ENCODE assay signal across 8 mouse cellular contexts in the genomic region with DNA sequence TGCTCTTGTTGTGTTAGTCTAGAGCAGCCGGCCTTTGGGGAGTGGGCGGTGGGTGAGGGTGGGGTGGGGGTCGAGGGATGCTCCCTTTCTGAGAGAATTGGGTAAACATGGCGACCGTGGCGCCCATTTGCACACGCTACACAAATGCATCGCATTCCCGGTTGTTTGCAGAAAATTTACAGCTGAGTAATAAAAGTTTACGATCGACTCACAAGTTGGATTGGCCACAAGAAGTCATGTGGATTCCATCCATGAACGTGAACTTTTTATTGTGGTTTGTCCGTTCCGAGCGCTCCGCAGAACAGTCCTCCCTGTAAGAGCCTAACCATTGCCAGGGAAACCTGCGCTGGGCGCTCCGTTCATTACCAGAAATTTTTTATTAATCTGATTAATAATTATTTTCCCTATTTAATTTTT. TPM values are rescaled to one million over a fixed set of nuclear protein-coding genes. Genes with fewer than 3 reads are reported as not detected.
A peak's percentile ranks its signal among the peaks of the same experiment; 100 is the strongest.
DNase-seq lines count a peak whose midpoint lies in the region; ATAC-seq and TF ChIP-seq lines count a peak whose summit lies in the region.

A gene (plus strand): TSS at position 319 of the 417 bp plus-strand sequence.

- no peak for ATAC-seq in embryonic facial prominence, embryonic 15.5 days (ENCODE audit: insufficient number of reproducible peaks, low FRiP score, low TSS enrichment, low read depth)
- peak; percentile 62 for ATAC-seq in kidney, embryonic 15.5 days (replicated peaks; ENCODE audit: low FRiP score)
- no peak for ATAC-seq in midbrain, postnatal 0 days (ENCODE audit: low FRiP score)

- H3K9me3 ChIP-seq in embryonic facial prominence, embryonic 15.5 days (replicated peaks), result no peaks in the 10 kb centered on the region
- H3K9me3 ChIP-seq in kidney, embryonic 15.5 days (replicated peaks), result no peaks in the 10 kb centered on the region
- no peaks in the 10 kb centered on the region for H3K9me3 ChIP-seq in midbrain, postnatal 0 days (ENCODE audit: low read length)

- 2% methylated on average over 19 of the region's 19 CpGs for WGBS in embryonic facial prominence, embryonic 15.5 days
- WGBS in kidney, embryonic 15.5 days, result under 1% methylated on average over 19 of the region's 19 CpGs
- 2% methylated on average over 19 of the region's 19 CpGs for WGBS in midbrain, postnatal 0 days

- H3K4me2 ChIP-seq in embryonic facial prominence, embryonic 15.5 days (replicated peaks), result peak within 1 kb of the TSS; percentile 79
- H3K4me2 ChIP-seq in kidney, embryonic 15.5 days, result peak within 1 kb of the TSS; percentile 78
- H3K4me2 ChIP-seq in midbrain, postnatal 0 days (ENCODE audit: low read depth, low read length, poor library complexity, severe bottlenecking), result peak within 1 kb of the TSS; percentile 49

- TF ChIP-seq CTCF in midbrain, postnatal 0 days (IDR thresholded peaks at IDR 0.05), result no peak

- H3K4me1 ChIP-seq in embryonic facial prominence, embryonic 15.5 days, result peaks cover 19% of the 10 kb centered on the region
- H3K4me1 ChIP-seq in kidney, embryonic 15.5 days, result peaks cover 74% of the 10 kb centered on the region
- H3K4me1 ChIP-seq in midbrain, postnatal 0 days (ENCODE audit: insufficient read depth, low read length), result 0 out of 2 replicates have a peak, but pooled peaks cover 3% of the 10 kb centered on the region

- no peaks in the 10 kb centered on the region for H3K36me3 ChIP-seq in embryonic facial prominence, embryonic 15.5 days
- H3K36me3 ChIP-seq in kidney, embryonic 15.5 days, result no peaks in the 10 kb centered on the region
- no peaks in the 10 kb centered on the region for H3K36me3 ChIP-seq in midbrain, postnatal 0 days (ENCODE audit: insufficient read depth, low read length)

- no peak within 1 kb of the TSS for H3K27ac ChIP-seq in embryonic facial prominence, embryonic 15.5 days (replicated peaks)
- H3K27ac ChIP-seq in kidney, embryonic 15.5 days, result peak within 1 kb of the TSS; percentile 96
- no peak within 1 kb of the TSS for H3K27ac ChIP-seq in midbrain, postnatal 0 days (ENCODE audit: low read depth, low read length)

- peak; percentile 58 for DNase-seq in ovary, adult 18-20 months (ENCODE audit: low spot score)
- no peak for DNase-seq in ovary, postnatal 10 days (ENCODE audit: low spot score)
- no peak for DNase-seq in midbrain, postnatal 0 days (ENCODE audit: low spot score)
- no peak for DNase-seq in right cerebral cortex, postnatal 36 days (ENCODE audit: low spot score in 2 of 2)
- no peak for DNase-seq in layer of hippocampus, adult 11-12 months (ENCODE audit: low spot score)
- no peak for DNase-seq in thymus, postnatal 0 days (ENCODE audit: low spot score)

- H3K27me3 ChIP-seq in embryonic facial prominence, embryonic 15.5 days, result peaks cover 97% of the 10 kb centered on the region
- peaks cover 63% of the 10 kb centered on the region for H3K27me3 ChIP-seq in kidney, embryonic 15.5 days
- H3K27me3 ChIP-seq in midbrain, postnatal 0 days (ENCODE audit: insufficient read depth, low read length), result peaks cover 95% of the 10 kb centered on the region

- no peak within 1 kb of the TSS for H3K9ac ChIP-seq in embryonic facial prominence, embryonic 15.5 days
- H3K9ac ChIP-seq in kidney, embryonic 15.5 days, result peak within 1 kb of the TSS; percentile 80
- no peak within 1 kb of the TSS for H3K9ac ChIP-seq in midbrain, postnatal 0 days (replicated peaks; ENCODE audit: low read length, poor library complexity, severe bottlenecking)

- H3K4me3 ChIP-seq in embryonic facial prominence, embryonic 15.5 days (replicated peaks), result peak within 1 kb of the TSS; percentile 47
- peak within 1 kb of the TSS; percentile 58 for H3K4me3 ChIP-seq in kidney, embryonic 15.5 days (replicated peaks)
- peak within 1 kb of the TSS; percentile 30; the same call in 1 of the 2 replicates for H3K4me3 ChIP-seq in midbrain, postnatal 0 days (ENCODE audit: low read depth, low read length)

RNA-seq across cellular contexts. Expression of the gene that starts here (rescaled TPM):
- polyA plus RNA-seq in embryonic facial prominence, embryonic 15.5 days (2015; fragmentation: Nextera tagmentation; extraction: Ambion mirVana), result 0.11 and 0.35 TPM in 2 replicates
- polyA plus RNA-seq in kidney, embryonic 15.5 days (2015; fragmentation: Nextera tagmentation; extraction: Ambion mirVana), result 10.9 and 11.0 TPM in 2 replicates
- total RNA-seq in midbrain, postnatal 0 days (2014; rRNA removed), result not detected in 2 replicates
- polyA plus RNA-seq in midbrain, postnatal 0 days (2015; fragmentation: Nextera tagmentation; extraction: Ambion mirVana), result not detected in 2 replicates
- polyA plus RNA-seq in thymus, postnatal 0 days (2015; fragmentation: Nextera tagmentation; extraction: Ambion mirVana), result 0.14 TPM in 1 of 2 replicates, not detected in the other
